Mouse (Mus musculus) CD8-positive naive resting alpha-beta T cell, adult 2 months (primary cell): ENCODE results near the gene Lmbr1l.
"Not testable (repeated sequence)": the region's sequence is repeated elsewhere in the genome, so short reads cannot be mapped to it uniquely, and the experiment has no call there.

Experiments
- DNase-seq, 2 experiments: peaks; one replicate each; pipeline ENCODE4 v3.0.0; 2022; ENCODE audit warnings: low read depth in 2 of 2, low spot score in 2 of 2

Gene Lmbr1l

DNA sequence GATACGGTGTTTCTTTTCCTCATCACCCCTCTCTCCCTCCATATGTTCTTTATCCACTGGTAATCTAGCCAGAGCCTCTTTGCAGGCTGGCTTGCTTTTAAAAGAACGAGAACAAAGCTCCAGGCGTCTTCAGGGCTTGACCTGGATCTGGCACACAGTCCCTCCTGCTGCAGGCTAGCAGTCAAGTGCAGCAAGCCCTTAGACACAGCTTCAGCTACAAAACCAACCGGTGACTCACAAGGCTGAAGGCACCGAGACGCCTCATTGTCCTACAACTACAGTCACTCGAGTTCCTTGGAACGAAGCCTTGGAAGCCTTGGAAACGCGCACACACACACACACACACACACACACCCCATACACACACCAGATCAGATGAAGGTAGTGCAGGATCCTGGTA lies 22.8 kb upstream of the Lmbr1l start:
- DNase-seq, result no peak

GRCm38 (mm10) chr15:98934217-98934839 lies 16.3 kb upstream of the Lmbr1l start, which contains the start of gene Tuba1b:
Gene Tuba1b (minus strand): TSS chr15:98934565.
- peak; percentile 74 to 78 for DNase-seq

DNA sequence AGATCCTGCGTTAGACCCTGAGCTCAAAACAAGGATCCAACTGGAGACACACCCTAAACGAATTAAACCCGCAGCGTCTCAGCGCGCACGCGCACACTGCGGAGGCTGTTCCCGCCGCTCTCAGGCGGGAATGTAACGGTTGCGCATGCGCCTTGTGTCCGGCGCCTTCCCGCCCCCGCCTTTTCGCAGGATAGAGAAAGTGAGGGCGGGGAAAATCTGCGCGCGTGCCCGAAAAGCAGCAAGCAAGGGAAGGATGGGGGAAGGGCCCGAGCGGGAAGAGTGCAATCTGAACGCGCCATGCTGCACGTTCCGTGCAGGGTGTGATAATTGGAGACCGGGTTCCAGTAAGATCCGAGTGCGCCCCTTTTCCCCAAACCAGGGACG lies 15.8 kb upstream of the Lmbr1l start:
- peak; percentile 80 to 83 for DNase-seq

GRCm38 (mm10) chr15:98933004-98933671 lies 15.1 kb upstream of the Lmbr1l start:
- DNase-seq, result not testable (repeated sequence)

GRCm38 (mm10) chr15:98930998-98931397 lies 13.0 kb upstream of the Lmbr1l start:
- DNase-seq, result no peak

DNA sequence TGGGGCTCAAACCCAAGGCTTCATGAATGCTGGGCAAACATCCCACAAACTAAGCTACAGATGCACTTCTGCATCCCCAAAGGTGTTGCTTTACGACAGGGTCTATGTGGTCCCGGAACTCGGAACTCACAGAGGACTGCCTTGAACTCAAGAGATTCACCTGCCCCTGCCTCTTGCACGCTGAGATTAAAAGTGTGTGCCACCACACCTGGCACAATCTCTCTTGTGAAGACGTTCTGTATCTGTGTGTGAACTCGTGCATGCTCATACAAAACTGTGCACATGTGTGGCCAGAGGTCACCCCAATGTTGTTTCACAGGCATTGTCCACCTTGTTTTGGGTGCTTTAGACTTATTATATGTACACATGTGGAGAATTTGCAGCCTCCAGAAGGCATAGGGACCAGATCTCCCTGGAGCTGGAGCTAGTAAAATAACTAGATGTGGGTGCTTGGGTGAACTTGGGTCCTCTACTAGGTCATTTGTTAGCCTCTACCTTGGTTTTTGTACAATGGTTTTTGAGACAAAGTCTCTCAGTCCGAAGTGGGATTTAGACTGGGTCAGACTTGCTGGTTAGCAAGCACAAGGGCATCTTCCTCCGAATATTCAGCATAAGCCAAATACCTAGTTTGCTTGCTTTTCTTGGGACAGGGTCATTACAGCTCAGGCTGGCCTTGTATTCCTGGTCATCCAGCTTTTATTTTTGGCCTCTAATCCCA lies 12.1 kb upstream of the Lmbr1l start:
- DNase-seq, result no peak

DNA sequence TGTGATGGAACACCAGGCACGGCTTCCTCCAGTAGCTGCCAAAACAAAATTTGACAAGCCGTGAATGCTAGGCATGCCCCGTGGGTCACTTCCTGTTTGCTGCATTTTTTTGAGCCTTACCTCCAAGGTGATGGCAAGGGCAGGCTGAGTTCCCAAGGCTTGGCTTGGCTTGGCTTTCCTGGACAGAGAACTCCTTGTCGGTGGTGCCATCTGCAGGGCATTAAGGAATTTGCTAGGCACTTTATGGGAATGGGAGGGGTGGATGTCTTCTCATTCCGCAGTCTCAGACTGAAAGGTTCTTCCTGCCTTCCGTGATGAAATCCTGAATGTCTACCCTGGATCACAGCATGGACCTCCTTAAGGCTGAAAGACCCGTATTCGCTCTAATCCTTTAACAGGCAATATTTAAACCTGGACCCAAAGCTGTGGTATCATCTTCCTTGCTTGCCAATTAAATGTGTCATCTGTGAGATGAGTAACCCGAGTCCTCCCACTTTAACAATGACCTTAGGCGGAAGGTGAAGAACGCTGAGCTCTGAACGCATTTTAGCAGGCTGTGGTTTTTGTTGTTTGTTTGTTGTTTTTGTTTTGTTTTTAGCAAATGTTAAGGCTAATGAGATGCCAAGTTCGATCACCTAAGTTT lies 10.7 kb upstream of the Lmbr1l start:
- peak in 1 of 2 experiments; percentile 16 for DNase-seq

DNA sequence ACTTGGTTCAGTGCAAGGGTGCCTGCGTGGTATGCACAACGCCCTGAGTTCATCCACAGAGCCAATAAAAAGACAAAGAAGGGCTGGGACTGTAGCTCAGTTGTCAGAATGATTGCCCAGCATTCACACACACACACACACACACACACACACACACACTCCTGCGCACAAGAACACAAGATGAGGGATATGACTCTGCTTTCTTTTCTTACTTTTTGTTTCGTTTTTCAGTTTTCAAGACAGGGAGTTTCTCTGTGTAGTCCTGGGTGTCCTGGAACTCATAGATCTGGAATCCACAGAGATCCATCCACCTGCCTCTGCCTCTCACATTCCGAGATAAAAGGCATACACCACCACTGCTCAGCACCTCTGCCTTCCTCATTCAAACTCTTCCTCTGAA lies 9.5 kb upstream of the Lmbr1l start:
- no peak for DNase-seq

DNA sequence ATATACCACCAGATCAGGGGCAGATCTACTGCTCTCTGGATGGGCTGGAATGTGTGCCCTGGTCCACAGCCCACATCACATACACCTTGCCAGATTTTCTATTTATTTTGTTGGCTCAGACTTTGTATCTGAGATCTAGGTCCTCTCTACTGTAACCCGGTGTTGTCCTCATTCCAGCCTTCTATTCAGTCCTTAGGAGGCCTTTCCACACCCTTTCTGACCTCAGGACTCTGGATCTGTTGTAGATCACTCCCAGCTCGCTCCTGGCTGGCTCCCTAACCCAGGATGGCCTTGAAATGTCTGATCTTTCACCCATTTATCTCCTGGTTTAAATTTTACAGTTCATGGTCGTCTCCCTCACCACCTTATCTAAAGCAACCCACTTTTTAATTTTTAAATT lies 6.7 kb upstream of the Lmbr1l start:
- DNase-seq, result no peak

DNA sequence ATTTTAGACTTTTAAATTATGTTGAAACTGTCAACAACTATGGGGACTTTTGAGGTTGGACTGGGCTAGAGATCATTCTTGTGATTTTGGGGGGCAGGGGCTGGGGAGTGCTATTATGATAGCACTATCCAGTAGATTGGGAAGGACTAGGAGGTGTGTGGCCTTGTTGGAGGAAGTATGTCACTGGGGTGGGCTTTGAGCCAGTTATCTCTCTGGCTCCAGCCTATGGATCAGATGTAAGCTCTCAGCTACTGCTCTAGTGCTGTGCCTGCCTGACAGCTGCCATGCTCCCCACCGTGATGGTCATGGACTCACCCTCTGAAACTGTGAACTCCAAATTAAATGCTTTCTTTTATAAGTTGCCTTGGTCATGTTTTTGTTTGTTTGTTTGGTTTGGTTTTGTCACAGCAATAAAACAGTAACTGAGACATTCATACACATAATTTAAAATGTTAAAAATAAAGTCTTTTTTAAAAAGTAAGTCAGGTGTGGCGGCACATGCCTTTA lies 5.1 kb upstream of the Lmbr1l start:
- no peak for DNase-seq

DNA sequence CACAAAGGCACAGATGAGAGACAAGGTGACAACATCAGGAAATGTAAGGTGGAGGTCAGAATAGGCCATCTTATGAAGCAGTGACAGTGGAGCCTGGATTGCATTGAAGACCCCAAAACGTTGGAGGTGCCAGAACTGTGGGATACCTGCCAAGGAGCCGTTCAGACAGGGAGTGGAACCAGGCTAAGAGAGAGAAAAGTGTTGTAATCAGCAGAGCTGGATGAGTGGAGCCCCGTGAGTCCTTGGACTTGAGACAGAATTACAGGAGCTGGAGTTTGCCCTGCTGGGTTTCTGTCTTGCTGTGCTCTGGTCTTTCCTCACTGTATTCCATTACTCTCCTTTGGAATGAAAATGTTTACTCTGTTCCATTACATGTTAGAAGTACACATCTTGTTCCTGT lies 4.5 kb upstream of the Lmbr1l start:
- no peak for DNase-seq

DNA sequence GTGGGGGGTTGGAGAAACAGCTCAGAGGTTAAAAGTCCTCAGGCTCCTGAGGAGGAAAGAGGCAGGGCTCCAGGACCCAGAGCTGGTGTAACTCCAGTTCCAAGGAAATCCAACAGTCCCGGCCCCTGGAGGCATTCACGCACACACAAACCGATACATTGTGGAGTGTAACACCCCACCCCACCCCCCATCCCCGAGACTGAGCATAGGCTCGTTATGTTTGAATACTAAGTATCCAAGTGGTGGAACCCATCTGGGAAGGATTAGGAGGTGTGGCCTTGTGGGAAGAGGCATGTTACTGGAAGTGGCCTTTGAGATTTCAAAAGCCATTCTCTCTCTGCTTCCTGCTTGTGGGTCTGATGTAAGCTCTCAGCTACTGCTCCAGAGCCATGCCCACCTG lies 3.5 kb upstream of the Lmbr1l start:
- DNase-seq, result no peak

DNA sequence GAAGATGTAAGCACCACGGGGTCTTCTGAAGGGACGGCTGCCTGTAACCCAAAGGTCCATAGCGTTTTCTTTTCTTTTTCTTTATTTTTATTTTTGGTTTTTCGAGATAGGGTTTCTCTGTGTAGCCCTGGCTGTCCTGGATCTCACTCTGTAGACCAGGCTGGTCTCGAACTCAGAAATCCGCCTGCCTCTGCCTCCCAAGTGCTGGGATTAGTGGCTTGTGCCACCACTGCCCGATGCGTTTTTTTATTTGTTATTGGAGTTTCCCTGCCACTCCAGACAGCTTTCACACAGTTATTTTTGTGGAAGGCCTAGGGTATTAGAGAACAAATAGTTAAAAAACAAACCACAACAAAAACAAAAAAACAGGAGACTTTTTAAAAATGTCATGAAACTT lies 466 bp upstream of the Lmbr1l start:
- DNase-seq, result not testable (repeated sequence)

GRCm38 (mm10) chr15:98917091-98917490 lies 940 bp downstream of the Lmbr1l start:
- no peak for DNase-seq

GRCm38 (mm10) chr15:98916016-98916415 lies 2.0 kb downstream of the Lmbr1l start:
- DNase-seq, result no peak

GRCm38 (mm10) chr15:98914903-98915302 lies 3.1 kb downstream of the Lmbr1l start:
- DNase-seq, result no peak

GRCm38 (mm10) chr15:98904692-98905091 lies 13.3 kb downstream of the Lmbr1l start:
- no peak for DNase-seq

- no peak for DNase-seq
These were observed 15.4 kb downstream of the Lmbr1l start for GRCm38 (mm10) chr15:98902600-98902999.

DNA sequence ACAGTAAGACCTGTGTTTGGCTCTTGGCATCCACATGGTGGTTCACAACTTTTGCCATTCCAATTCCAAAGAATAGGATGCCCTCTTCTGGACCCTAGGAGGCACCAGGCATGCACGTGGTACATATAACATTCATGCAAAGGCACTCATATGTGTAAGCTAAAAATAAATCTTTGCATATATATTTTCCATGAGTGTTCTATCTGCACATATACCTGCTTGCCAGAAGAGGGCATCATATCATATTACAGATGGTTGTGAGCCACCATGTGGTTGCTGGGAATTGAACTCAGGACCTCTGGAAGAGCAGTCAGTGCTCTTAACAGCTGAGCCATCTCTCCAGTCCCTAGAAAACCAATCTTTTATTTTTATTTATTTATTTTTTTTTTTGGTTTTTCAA lies 16.5 kb downstream of the Lmbr1l start:
- no peak for DNase-seq

DNA sequence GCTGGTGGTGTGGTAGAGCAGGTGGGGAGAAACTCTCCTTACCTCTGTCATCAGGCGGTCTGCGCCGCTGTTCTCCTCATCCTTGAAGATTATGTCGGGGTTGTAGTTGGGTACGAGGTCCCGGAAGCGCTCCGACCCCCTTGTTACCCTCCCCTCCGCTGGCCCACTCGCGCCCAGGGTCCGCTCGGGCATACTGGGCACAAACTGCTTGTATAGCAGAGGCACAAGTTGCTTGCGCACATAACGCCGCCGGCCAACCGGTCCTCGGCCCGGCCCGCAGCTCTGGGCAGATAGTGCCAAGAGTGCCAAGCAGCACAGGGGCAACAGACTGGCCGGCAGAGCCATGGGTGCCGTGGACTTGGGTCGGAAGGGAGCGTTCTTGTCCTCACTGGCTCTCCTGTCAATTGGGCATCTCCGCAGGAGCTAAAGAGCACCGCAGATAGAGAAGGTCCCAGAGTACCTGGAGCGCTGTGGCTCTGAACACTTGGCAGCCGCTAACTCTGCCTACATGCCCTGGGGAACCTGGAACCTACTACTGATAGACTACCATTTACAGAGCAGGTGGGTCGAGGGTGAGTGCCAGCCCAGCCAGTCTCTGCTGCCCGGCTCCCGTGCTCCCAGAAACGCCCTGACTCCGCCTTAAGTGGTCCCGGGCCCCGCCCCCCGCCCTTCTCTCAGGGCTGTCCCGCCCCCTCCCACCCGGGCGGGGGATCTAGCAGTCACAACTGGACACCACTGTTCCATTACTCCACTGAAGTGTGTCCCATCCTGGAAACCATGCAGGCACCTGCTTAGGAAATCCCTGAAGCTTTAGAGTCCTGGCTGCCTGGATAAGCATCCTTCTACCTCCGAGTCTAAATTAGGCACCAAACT lies 19.9 kb downstream of the Lmbr1l start, which contains the start of gene Dhh:
Dhh (minus strand) TSS at position 613 of the 873 bp plus-strand sequence.
- DNase-seq, result no peak

GRCm38 (mm10) chr15:98897495-98897894 lies 20.5 kb downstream of the Lmbr1l start:
- no peak for DNase-seq
